Mouse (Mus musculus) right cerebral cortex, postnatal 25 days (tissue): Measurements from ENCODE around the gene Tent4b.
A peak's percentile ranks its signal among the peaks of the same experiment; 100 is the strongest.
"Not testable (repeated sequence)": the region's sequence is repeated elsewhere in the genome, so short reads cannot be mapped to it uniquely, and the experiment has no call there.

Experiments
- DNase-seq: peaks from one replicate; pipeline ENCODE4 v3.0.0; 2022

The Tent4b gene

DNA sequence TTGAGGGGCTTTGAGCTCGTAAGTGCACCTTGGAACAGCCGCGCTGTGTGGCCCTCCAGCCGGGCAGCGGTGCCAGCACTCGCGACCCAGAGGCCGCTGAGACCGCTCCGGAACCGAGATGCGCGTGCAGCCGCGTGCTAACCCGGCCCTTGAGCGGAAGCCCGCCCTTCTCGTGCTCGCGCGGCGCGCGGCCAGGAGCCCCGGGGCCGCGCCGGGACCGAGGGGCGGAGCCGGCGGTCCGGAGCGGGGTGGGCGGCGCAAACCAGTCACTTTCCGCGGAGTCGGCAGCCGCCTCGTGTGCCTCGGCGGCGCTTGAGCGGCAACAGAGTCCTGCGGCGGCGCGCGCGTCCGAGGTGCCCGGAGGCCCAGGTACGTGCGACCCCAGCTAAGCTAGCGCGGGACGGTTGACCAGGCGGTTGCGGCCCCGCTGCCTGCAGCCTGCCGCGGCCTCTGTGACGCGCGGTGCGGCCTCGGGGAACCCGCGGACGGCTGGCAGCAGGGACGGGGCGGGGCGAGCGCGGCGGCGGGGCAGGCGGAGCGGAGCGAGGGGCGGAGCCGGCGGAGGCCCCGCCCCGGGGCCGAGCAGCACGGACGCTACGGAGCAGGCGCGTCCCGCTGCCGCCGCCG, at the start of gene Tent4b:
Tent4b (plus strand) TSS at position 269 of the 627 bp plus-strand sequence.
- DNase-seq, result peak; percentile 96

DNA sequence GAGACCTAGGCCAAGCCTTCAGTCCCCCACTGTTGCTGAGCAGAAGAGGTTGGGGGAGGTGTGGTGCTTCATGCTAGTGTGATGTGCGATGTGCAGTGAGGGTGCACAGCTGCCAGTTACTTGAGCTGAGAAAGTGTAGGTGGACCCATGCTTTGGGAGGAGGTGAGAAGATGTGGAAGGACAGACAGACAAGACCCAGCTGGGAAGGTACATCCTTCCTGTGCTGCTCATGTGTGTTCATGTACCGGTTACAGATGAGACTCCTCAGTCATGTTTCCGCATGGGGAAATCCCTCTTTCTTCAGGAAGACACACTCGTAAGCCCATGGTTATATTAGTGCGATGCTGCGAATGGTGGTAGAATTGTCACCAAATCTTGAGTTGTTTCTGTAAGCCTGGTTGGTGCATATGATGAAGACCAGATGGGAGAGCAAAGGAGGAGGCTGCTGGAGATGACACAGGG, 48.1 kb upstream of the Tent4b start:
- DNase-seq, result peak; percentile 33

GRCm38 (mm10) chr8:88160237-88160995, 38.6 kb upstream of the Tent4b start:
- peak; percentile 9 for DNase-seq

GRCm38 (mm10) chr8:88161439-88161838, 37.6 kb upstream of the Tent4b start:
- DNase-seq, result peak; percentile 22

DNA sequence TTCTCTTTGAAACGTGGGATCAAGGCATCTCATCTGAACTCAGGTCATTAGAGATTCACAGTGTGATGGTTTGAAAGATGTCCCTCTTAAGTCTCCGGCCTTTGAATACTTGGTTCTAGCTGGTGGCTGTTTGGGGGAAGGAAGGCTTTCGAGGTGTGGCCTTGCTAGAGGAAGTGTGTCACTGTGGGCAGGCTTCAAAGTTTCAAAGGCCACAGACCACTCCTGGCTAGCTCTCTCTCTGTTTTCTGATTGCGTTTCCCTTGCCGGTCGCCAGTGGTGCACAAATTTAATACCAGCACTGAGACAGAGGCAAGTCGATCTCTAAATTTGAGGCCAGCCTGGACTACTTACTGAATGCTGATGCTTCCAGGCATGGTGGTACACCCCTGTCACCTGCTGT, 23.7 kb upstream of the Tent4b start:
- no peak for DNase-seq

DNA sequence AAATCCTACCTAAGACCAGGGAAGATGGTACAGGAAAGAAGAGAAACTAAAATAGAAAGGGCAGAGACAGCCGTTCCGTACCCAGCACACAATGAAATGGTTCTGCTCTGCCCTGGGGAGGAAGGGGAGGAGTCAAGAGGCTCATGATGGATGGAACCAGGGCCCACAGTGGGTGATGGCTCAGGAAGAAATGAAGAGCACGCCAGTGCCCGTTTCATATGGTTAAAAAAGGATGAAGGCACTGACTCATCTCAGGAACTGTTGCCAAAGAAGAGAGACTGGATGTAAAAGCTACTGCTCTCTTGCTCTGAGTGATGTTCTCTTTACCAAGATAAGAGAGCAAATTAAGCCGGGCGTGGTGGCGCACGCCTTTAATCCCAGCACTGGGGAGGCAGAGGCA, 21.7 kb upstream of the Tent4b start:
- DNase-seq, result no peak

- no peak for DNase-seq
Observed at GRCm38 (mm10) chr8:88183121-88183520, 15.9 kb upstream of the Tent4b start.

GRCm38 (mm10) chr8:88184914-88185313, 14.1 kb upstream of the Tent4b start:
- no peak for DNase-seq

- no peak for DNase-seq
Observed at GRCm38 (mm10) chr8:88185716-88186115, 13.3 kb upstream of the Tent4b start.

GRCm38 (mm10) chr8:88197328-88197727, 1.7 kb upstream of the Tent4b start:
- no peak for DNase-seq

- no peak for DNase-seq
Observed at GRCm38 (mm10) chr8:88198551-88198944, 465 bp upstream of the Tent4b start.

DNA sequence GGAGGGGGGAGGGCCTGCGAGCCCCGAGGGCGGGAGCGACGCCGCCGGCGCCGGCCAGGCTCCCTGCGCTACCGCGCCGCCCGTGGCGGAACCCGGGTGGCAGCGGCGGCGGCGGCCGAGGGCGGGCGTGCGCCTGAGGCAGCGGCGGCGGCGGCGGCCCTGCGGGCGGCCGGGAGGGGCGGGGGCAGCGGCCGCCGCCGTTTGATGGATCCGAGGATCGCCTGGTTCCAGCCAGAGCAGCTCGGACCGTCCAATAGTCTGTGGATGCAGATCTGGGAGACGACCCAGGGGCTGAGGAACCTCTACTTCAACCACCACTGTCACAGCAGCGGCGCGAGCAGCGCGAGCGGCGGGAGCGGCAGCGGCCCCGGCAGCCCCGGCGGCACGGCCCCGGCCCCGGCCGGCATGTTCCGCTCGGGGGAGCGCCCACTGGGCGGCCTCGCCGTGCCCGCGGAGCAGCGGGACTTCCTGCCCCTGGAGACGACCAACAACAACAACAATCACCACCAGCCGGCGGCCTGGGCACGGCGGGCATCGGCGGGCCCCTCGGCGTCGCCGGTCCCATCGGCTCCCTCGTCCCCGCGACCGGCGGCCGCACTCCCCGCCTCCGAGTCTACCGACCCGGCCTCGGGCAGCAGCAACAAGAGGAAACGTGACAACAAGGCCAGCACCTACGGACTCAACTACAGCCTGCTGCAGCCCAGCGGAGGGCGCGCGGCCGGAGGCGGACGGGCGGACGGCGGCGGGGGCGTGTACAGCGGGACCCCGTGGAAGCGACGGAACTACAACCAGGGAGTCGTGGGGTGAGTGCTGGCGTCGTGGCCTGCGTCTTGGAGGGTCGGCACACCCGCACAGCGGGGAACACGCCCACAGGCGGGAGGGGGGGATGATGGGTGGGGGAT, 938 bp downstream of the Tent4b start:
- peak; percentile 63 for DNase-seq

DNA sequence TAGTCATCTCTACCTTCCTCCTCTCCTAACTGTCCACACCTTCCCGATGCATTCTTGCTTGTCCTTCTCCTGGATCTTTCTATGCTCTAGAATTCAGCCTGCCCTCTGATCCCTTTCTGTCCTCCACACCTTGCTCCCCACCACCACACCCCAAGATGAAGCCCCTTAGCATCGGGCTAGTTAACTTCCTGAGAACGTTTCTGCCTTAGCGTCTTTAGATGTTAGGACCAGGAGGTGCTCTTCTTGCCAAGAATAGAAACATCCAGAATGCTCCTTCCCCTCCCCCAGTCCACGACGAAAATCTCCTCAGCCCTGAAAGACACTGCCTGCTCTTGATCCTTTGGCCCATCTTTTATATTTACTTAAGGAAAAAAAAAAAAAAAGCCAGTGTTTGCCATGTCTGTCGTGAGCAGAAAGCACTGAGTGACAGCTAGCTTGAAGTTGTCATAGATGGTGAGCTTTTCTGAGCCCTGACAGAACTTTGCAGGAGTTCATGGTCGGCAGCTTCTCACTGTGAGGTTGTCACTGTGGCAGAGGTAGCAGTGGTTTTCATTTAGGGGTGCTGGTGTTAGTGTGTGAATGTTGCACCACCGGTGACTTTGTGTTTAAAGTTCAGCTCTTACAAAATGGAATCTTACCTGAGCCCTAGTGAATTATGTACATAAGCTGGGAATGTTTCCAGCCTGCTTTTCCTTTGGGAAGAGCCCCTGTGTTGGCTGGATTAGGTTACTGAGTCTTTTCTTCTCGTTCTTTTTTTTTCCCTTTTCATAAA, 1.9 kb downstream of the Tent4b start:
- no peak for DNase-seq

- no peak for DNase-seq
Observed at GRCm38 (mm10) chr8:88201641-88202040, 2.6 kb downstream of the Tent4b start.

DNA sequence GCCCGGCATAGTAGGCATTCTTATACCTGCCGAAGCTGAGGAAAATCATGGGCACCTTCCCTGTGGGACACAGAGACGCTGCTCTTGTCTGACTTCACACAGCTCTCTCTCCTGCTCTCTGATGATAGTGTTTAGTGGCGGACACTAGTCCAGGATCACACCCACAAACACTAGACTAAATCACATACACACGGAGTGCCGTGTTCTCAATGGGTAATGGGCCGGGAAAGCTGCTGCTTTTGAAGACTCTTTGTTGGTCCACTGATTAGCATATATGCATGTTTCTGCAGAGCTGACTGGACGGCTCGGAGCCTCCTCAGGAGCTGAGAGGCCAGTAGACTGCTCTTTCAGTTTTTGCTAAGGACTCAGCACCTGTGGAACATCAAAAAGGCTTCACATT, 7.0 kb downstream of the Tent4b start:
- DNase-seq, result no peak

GRCm38 (mm10) chr8:88207121-88207821, 8.3 kb downstream of the Tent4b start:
- DNase-seq, result no peak

DNA sequence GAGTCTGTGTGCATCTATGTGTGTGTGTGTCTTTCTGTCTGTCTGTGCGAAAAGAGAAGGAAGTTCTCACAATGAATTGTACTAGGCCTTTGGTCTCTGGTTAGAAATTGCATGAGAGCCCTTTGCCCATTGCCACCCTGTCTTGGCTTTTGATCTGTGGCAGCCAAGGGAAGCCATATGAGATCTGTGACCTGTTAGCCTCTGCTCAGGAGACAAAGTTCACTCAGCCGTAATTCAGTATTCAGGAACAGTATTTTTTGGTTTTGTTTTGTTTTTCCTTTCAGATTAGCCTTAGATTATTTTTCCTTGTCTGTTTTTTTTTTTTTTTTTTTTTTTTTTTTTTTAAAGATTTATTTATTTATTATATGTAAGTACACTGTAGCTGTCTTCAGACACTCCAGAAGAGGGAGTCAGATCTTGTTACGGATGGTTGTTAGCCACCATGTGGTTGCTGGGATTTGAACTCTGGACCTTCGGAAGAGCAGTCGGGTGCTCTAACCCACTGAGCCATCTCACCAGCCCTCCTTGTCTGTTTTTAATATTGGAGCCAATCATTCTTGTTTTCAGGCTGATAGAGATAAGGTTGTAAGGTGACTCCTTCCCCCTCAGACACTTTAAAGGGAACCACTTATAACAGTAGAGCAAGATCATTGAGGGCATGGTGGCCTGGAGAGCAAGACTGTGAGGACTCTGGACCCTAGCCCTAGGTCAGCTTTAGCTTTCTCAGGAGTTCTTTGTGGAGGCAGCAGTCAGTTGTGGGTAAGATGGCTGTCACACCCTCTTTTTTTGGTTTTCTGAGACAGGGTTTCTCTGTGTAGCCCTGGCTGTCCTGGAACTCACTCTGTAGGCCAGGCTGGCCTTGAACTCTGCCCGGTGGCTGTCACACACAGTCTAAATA, 11.2 kb downstream of the Tent4b start:
- DNase-seq, result not testable (repeated sequence)

DNA sequence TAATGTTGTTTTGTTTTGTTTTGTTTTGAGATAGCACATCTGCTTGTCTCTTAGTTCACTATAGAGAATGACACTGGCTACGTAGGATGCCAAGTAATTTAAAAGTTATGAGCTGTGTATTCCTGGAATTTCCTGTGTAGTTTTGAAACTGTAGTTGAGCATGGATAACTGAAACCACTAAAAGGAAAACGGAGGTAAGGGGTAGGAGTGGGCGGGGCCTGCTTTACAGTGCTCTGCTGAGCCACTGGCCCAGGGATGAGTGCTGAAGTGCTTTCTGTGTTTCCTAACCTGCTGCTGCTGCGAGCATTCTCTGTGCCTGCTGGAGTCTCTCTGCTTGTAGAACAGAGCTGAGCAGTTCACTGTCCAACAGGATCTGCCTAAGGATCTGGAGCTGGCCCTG, 22.3 kb downstream of the Tent4b start:
- DNase-seq, result no peak

GRCm38 (mm10) chr8:88225358-88225757, 26.3 kb downstream of the Tent4b start:
- no peak for DNase-seq

DNA sequence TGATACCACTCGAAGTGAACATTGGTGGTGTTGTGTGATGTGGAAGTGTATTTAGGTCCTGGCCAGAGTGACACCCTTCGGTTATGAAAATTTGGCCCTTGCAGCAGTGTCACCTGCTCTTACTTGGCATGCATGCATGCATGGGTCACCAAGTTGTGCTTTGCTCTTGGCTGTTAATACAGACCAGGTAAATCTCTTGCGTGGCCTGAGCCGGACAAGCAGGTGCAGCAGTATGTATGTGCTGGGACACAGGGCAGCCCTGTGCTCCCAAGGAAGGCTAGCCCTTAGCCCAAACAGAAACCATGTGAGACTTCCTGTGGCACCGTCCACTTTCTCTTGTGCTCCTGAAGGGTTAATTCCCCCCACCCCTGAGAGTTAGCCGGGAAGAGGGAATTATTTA, 28.8 kb downstream of the Tent4b start:
- DNase-seq, result no peak

- no peak for DNase-seq
Observed at GRCm38 (mm10) chr8:88228286-88228685, 29.3 kb downstream of the Tent4b start.
